Mouse (Mus musculus): ENCODE measurements around the gene P4ha3.

GRCm38 (mm10) chr7:100327514-100327913, 42.2 kb downstream of the P4ha3 start:
- TF ChIP-seq POLR2A (IDR thresholded peaks at IDR 0.05; ENCODE audit: insufficient read depth, low read length) (no peak), CTCF (IDR thresholded peaks at IDR 0.05; ENCODE audit: low read depth, low read length) (no peak), EP300 (IDR thresholded peaks at IDR 0.05; ENCODE audit: insufficient read depth, low read depth, low read length) (no peak)

Measured in ES-Bruce4 (cell line).